Mouse (Mus musculus): ENCODE results near the gene Khdrbs2. TPM values are rescaled to one million over a fixed set of nuclear protein-coding genes. Genes with fewer than 3 reads are reported as not detected.

Gene Khdrbs2
- 6.2 and 7.1 TPM in 2 replicates for polyA plus RNA-seq (2016; fragmentation: Nextera tagmentation; extraction: Ambion mirVana)

GRCm38 (mm10) chr1:32172506-32173239 lies at the start of gene Khdrbs2:
Gene Khdrbs2 (plus strand): TSS chr1:32172714.
- Histone ChIP-seq H3K9me3 (no peaks in the 10 kb centered on the region), H3K27me3 (ENCODE audit: poor library complexity, severe bottlenecking) (peaks cover 23% of the 10 kb centered on the region), H3K36me3 (replicated peaks) (no peaks in the 10 kb centered on the region), H3K4me1 (peaks cover 6% of the 10 kb centered on the region), H3K4me3 (peak within 1 kb of the TSS; percentile 57), H3K27ac (peak within 1 kb of the TSS; percentile 76)
- peak; percentile 89 for DNase-seq (ENCODE audit: extremely low spot score, low spot score)
- WGBS, result under 1% methylated on average over 53 of the region's 53 CpGs

GRCm38 (mm10) chr1:32174566-32174965 lies 2.1 kb downstream of the Khdrbs2 start:
- Histone ChIP-seq H3K36me3 (replicated peaks) (no peaks in the 10 kb centered on the region), H3K4me1 (peaks cover 6% of the 10 kb centered on the region), H3K27ac (no peak overlapping the region), H3K27me3 (ENCODE audit: poor library complexity, severe bottlenecking) (peaks cover 23% of the 10 kb centered on the region), H3K9me3 (no peaks in the 10 kb centered on the region), H3K4me3 (no peak overlapping the region)
- WGBS, result 61% methylated on average over 5 of the region's 5 CpGs
- DNase-seq (ENCODE audit: extremely low spot score, low spot score), result no peak

GRCm38 (mm10) chr1:32199664-32200260 lies 27.2 kb downstream of the Khdrbs2 start:
- no peaks in the 10 kb centered on the region for H3K36me3 ChIP-seq (replicated peaks)
- H3K9me3 ChIP-seq, result no peaks in the 10 kb centered on the region
- no peaks in the 10 kb centered on the region for H3K27me3 ChIP-seq (ENCODE audit: poor library complexity, severe bottlenecking)
- no peaks in the 10 kb centered on the region for H3K4me1 ChIP-seq
- no peak for DNase-seq (ENCODE audit: extremely low spot score, low spot score)
- no peak overlapping the region for H3K4me3 ChIP-seq
- WGBS, result 76% methylated on average over 1 of the region's 1 CpGs
- no peak overlapping the region for H3K27ac ChIP-seq

GRCm38 (mm10) chr1:32248443-32248842 lies 75.9 kb downstream of the Khdrbs2 start:
- no peak for DNase-seq (ENCODE audit: extremely low spot score, low spot score)
- Histone ChIP-seq H3K9me3 (no peaks in the 10 kb centered on the region), H3K27ac (no peak overlapping the region), H3K4me3 (no peak overlapping the region), H3K27me3 (ENCODE audit: poor library complexity, severe bottlenecking) (no peaks in the 10 kb centered on the region), H3K36me3 (replicated peaks) (no peaks in the 10 kb centered on the region), H3K4me1 (no peaks in the 10 kb centered on the region)
- WGBS, result 95% methylated on average over 5 of the region's 5 CpGs

- Histone ChIP-seq H3K4me1 (no peaks in the 10 kb centered on the region), H3K27me3 (ENCODE audit: poor library complexity, severe bottlenecking) (no peaks in the 10 kb centered on the region), H3K4me3 (no peak overlapping the region), H3K36me3 (replicated peaks) (no peaks in the 10 kb centered on the region), H3K27ac (no peak overlapping the region), H3K9me3 (no peaks in the 10 kb centered on the region)
- DNase-seq (ENCODE audit: extremely low spot score, low spot score), result no peak
- WGBS, result 90% methylated on average over 2 of the region's 2 CpGs
Measured at GRCm38 (mm10) chr1:32249602-32250001, 77.1 kb downstream of the Khdrbs2 start.

- no peak overlapping the region for H3K27ac ChIP-seq
- no peaks in the 10 kb centered on the region for H3K36me3 ChIP-seq (replicated peaks)
- 93% methylated on average over 1 of the region's 1 CpGs for WGBS
- no peak for DNase-seq (ENCODE audit: extremely low spot score, low spot score)
- no peak overlapping the region for H3K4me3 ChIP-seq
- H3K4me1 ChIP-seq, result no peaks in the 10 kb centered on the region
- no peaks in the 10 kb centered on the region for H3K9me3 ChIP-seq
- no peaks in the 10 kb centered on the region for H3K27me3 ChIP-seq (ENCODE audit: poor library complexity, severe bottlenecking)
Measured at GRCm38 (mm10) chr1:32250337-32250736, 77.8 kb downstream of the Khdrbs2 start.

GRCm38 (mm10) chr1:32258942-32259341 lies 86.4 kb downstream of the Khdrbs2 start:
- no peaks in the 10 kb centered on the region for H3K36me3 ChIP-seq (replicated peaks)
- no peaks in the 10 kb centered on the region for H3K4me1 ChIP-seq
- no peak overlapping the region for H3K27ac ChIP-seq
- H3K9me3 ChIP-seq, result no peaks in the 10 kb centered on the region
- H3K4me3 ChIP-seq, result no peak overlapping the region
- no peaks in the 10 kb centered on the region for H3K27me3 ChIP-seq (ENCODE audit: poor library complexity, severe bottlenecking)
- 95% methylated on average over 3 of the region's 3 CpGs for WGBS
- no peak for DNase-seq (ENCODE audit: extremely low spot score, low spot score)

GRCm38 (mm10) chr1:32270519-32270918 lies 98.0 kb downstream of the Khdrbs2 start:
- H3K4me3 ChIP-seq, result no peak overlapping the region
- H3K36me3 ChIP-seq (replicated peaks), result no peaks in the 10 kb centered on the region
- H3K27me3 ChIP-seq (ENCODE audit: poor library complexity, severe bottlenecking), result no peaks in the 10 kb centered on the region
- H3K27ac ChIP-seq, result no peak overlapping the region
- no peak for DNase-seq (ENCODE audit: extremely low spot score, low spot score)
- no peaks in the 10 kb centered on the region for H3K4me1 ChIP-seq
- 58% methylated on average over 3 of the region's 3 CpGs for WGBS
- H3K9me3 ChIP-seq, result no peaks in the 10 kb centered on the region

- Histone ChIP-seq H3K4me3 (no peak overlapping the region), H3K27ac (no peak overlapping the region), H3K36me3 (replicated peaks) (no peaks in the 10 kb centered on the region), H3K4me1 (peaks cover 13% of the 10 kb centered on the region), H3K9me3 (no peaks in the 10 kb centered on the region), H3K27me3 (ENCODE audit: poor library complexity, severe bottlenecking) (peaks cover 5% of the 10 kb centered on the region; the same call in 1 of the 2 replicates)
- DNase-seq (ENCODE audit: extremely low spot score, low spot score), result no peak
- WGBS, result 91% methylated on average over 1 of the region's 1 CpGs
Measured at GRCm38 (mm10) chr1:32294702-32295101, 122.2 kb downstream of the Khdrbs2 start.

GRCm38 (mm10) chr1:32301391-32301790 lies 128.9 kb downstream of the Khdrbs2 start:
- H3K4me1 ChIP-seq, result no peaks in the 10 kb centered on the region
- no peak overlapping the region for H3K27ac ChIP-seq
- no peak for DNase-seq (ENCODE audit: extremely low spot score, low spot score)
- WGBS, result 86% methylated on average over 5 of the region's 5 CpGs
- H3K27me3 ChIP-seq (ENCODE audit: poor library complexity, severe bottlenecking), result no peaks in the 10 kb centered on the region
- H3K36me3 ChIP-seq (replicated peaks), result no peaks in the 10 kb centered on the region
- H3K9me3 ChIP-seq, result no peaks in the 10 kb centered on the region
- H3K4me3 ChIP-seq, result no peak overlapping the region

GRCm38 (mm10) chr1:32309074-32309473 lies 136.6 kb downstream of the Khdrbs2 start:
- 0 out of 2 replicates have a peak, but pooled peaks cover 3% of the 10 kb centered on the region for H3K4me1 ChIP-seq
- no peaks in the 10 kb centered on the region for H3K27me3 ChIP-seq (ENCODE audit: poor library complexity, severe bottlenecking)
- no peak overlapping the region for H3K4me3 ChIP-seq
- H3K36me3 ChIP-seq (replicated peaks), result no peaks in the 10 kb centered on the region
- 82% methylated on average over 3 of the region's 3 CpGs for WGBS
- no peak for DNase-seq (ENCODE audit: extremely low spot score, low spot score)
- no peaks in the 10 kb centered on the region for H3K9me3 ChIP-seq
- no peak overlapping the region for H3K27ac ChIP-seq

- no peak for DNase-seq (ENCODE audit: extremely low spot score, low spot score)
- no peak overlapping the region for H3K4me3 ChIP-seq
- H3K9me3 ChIP-seq, result no peaks in the 10 kb centered on the region
- no peak overlapping the region for H3K27ac ChIP-seq
- no peaks in the 10 kb centered on the region for H3K36me3 ChIP-seq (replicated peaks)
- H3K27me3 ChIP-seq (ENCODE audit: poor library complexity, severe bottlenecking), result no peaks in the 10 kb centered on the region
- 0 out of 2 replicates have a peak, but pooled peaks cover 3% of the 10 kb centered on the region for H3K4me1 ChIP-seq
Measured at GRCm38 (mm10) chr1:32309637-32310036, 137.1 kb downstream of the Khdrbs2 start.

GRCm38 (mm10) chr1:32339108-32339507 lies 166.6 kb downstream of the Khdrbs2 start:
- H3K4me3 ChIP-seq, result no peak overlapping the region
- no peaks in the 10 kb centered on the region for H3K4me1 ChIP-seq
- no peaks in the 10 kb centered on the region for H3K27me3 ChIP-seq (ENCODE audit: poor library complexity, severe bottlenecking)
- H3K9me3 ChIP-seq, result no peaks in the 10 kb centered on the region
- no peak overlapping the region for H3K27ac ChIP-seq
- no peaks in the 10 kb centered on the region for H3K36me3 ChIP-seq (replicated peaks)
- WGBS, result 98% methylated on average over 1 of the region's 1 CpGs
- no peak for DNase-seq (ENCODE audit: extremely low spot score, low spot score)
